Mouse (Mus musculus) left cerebral cortex, adult 18-20 months (tissue): Measurements from ENCODE around the gene Parp14. TPM values are rescaled to one million over a fixed set of nuclear protein-coding genes. Genes with fewer than 3 reads are reported as not detected.

ENCODE experiments used
- DNase-seq, 2 experiments: peaks; one replicate each; pipeline ENCODE4 v3.0.0; 2021 to 2022; ENCODE audit warnings: low spot score in 2 of 2, mixed read lengths in 1 of 2
- total RNA-seq, 2 experiments: library from RNA; stranded (reverse); gene quantifications; 2 replicates each; pipeline ENCODE4 v1.2.3; 2021

Gene Parp14
- total RNA-seq, 2 experiments from 2014 or later, result 1.4 to 2.0 TPM

- DNase-seq, result no peak
Observed at GRCm38 (mm10) chr16:35787568-35788189, 83.7 kb downstream of the Parp14 start.

GRCm38 (mm10) chr16:35787163-35787562, 84.2 kb downstream of the Parp14 start:
- no peak for DNase-seq

GRCm38 (mm10) chr16:35784134-35784725, 87.1 kb downstream of the Parp14 start:
- DNase-seq, result no peak

GRCm38 (mm10) chr16:35783207-35783573, 88.2 kb downstream of the Parp14 start:
- no peak for DNase-seq

Other genes with a start within 250 kb of the Parp14 start
- 10 to 100 TPM; 65.7 to 68.0 TPM for gene Dirc2, start 102.2 kb downstream of the Parp14 start, total RNA-seq
- gene Hspbap1, start 101.2 kb downstream of the Parp14 start, total RNA-seq, result 1 to 10 TPM; 7.1 to 7.2 TPM
- gene Parp9, start 66.9 kb upstream of the Parp14 start, total RNA-seq, result 1 to 10 TPM; 2.3 to 3.4 TPM
- gene Dtx3l, start 67.6 kb upstream of the Parp14 start, total RNA-seq, result 1 to 10 TPM; 4.0 to 5.6 TPM
- gene Kpna1, start 107.2 kb upstream of the Parp14 start, total RNA-seq, result 100 to 1,000 TPM; 148 to 152 TPM
- 1 to 10 TPM; 3.4 to 4.8 TPM for gene Wdr5b, start 169.6 kb upstream of the Parp14 start, total RNA-seq
- 10 to 100 TPM; 59.5 to 62.8 TPM for gene Fam162a, start 200.1 kb upstream of the Parp14 start, total RNA-seq
- 10 to 100 TPM; 13.6 to 15.8 TPM for gene Ccdc58, start 200.1 kb upstream of the Parp14 start, total RNA-seq